Mouse (Mus musculus): Measurements from ENCODE around the gene Gm27027.

DNA sequence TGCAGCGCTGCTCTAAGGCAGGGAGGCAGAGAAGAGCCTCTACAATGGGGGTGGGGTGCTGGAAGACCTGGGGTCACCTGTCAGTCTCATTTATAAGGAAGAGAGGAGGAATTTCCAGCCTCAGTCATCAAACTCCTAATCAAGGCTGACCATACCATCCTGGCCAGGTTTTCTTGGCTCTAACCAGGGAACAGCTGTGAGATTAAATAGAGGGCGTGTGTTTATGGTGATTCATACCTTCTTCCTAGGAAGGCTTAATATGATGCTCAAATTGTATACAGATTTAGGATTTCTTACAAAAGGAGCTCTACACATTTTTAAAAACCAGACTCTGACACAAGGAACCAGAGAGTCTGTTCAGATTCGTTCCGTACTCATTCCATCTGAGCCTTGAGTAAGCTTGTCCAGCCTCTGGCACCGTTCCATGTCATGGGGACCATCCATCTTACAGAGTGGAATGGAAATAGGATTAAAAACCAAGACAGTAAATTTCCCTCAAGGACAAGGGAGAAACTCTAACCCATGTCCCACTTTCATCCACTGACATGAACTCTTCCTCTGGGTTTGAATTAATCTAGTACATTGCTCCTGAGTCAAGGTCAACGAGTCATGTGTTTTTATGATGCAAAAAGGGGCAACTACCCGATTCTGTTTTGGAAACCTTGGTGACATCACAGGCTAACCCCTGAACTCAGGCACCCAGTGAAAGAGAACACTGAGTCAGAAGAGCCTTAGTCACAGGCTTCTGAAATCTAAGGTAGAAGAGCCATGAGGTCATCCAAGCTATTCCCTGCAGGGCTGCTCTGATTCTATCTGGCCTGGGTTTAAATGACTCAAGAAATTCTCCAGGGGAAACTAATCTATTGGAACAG is 16.7 kb downstream of the Gm27027 start:
- no peak for TF ChIP-seq CTCF (IDR thresholded peaks at IDR 0.05; ENCODE audit: borderline replicate concordance, insufficient read depth, low read length)
- no peak for TF ChIP-seq POLR2A (IDR thresholded peaks at IDR 0.05; ENCODE audit: low read depth, low read length)
